Mouse (Mus musculus): ENCODE data around the gene Itih2. TPM values are rescaled to one million over a fixed set of nuclear protein-coding genes. Genes with fewer than 3 reads are reported as not detected.

The Itih2 gene
- polyA plus RNA-seq, 1 experiment from 2014 or later = 2.0 TPM

DNA sequence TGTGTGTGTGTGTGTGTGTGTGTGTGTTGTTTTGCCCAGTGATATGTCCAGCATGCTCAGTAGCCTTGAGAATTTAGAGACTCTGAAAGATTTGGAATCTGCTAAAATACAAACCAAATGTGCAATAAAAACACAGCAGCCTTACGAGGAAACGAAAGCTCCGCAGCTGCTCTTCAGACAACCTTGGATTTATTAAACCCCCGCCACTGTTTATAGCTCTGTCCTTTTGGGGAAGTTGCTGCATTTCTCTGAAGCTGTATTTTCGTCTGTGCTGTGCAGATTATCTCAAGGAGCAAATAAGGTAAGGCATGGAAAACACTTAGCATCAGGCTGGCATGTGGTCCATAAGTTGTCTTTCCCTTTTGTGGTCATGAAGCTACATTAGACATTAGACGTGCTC is 14.3 kb upstream of the Itih2 start:
- no peaks in the 10 kb centered on the region for H3K36me3 ChIP-seq (ENCODE audit: insufficient read depth, low read length)
- no peak for ATAC-seq (ENCODE audit: low FRiP score, low TSS enrichment)
- WGBS = 37% methylated on average over 6 of the region's 6 CpGs
- H3K27ac ChIP-seq (ENCODE audit: low read length) = no peak overlapping the region
- no peaks in the 10 kb centered on the region for H3K9me3 ChIP-seq (ENCODE audit: low read length)
- H3K4me3 ChIP-seq (ENCODE audit: low read length) = no peak overlapping the region
- H3K4me2 ChIP-seq (replicated peaks; ENCODE audit: low read depth, low read length) = no peak overlapping the region
- H3K27me3 ChIP-seq (ENCODE audit: insufficient read depth, low read length) = no peaks in the 10 kb centered on the region
- no peaks in the 10 kb centered on the region for H3K4me1 ChIP-seq (ENCODE audit: insufficient read depth, low read length)
- no peak overlapping the region for H3K9ac ChIP-seq (replicated peaks; ENCODE audit: low read length)

DNA sequence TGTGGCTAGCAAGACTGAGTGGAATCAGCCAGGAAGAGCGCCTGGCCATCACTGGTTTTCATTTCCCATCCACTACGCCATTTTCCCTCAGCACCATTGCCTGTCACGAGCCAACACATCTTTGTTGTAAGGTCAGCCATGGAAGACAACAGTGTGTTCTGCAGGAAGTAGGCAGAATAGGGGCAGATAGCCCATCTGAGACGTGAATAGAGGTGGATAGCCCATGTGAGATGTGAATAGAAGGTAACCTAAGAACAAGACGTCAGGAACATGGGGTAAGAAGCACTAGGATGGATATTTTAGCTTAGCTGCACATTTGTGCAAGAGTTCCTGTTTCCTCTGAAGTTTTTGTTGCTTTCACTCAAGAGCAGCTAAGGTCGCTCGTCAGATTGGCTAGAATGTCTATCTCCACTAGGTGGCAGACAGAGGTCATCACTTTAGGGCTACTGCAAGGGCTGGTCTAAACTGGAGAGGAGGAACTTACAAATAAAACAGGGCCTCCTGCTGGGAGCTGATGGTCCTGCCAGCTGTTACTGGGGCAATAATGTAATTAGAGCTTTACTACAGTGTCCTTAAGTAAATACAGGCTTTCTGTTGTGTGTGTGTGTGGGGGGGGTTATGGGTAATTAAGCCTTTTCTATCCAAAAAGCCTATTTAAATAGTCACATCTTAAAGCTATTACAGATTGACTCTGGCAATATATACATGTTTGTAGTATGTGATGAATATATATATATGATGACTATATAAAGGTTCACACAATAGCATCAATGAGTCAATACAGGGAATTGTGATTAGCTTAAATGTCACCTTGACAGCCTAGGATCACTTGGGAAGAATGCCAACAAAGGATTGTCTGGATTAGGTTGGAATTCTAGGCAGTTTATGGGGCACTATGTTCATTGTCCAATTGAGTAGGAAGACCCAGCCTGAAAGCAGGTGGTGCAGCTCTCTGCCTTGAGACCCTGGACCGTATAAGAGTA is 11.6 kb upstream of the Itih2 start:
- Histone ChIP-seq H3K4me1 (ENCODE audit: insufficient read depth, low read length) (no peaks in the 10 kb centered on the region), H3K4me3 (ENCODE audit: low read length) (no peak overlapping the region)

DNA sequence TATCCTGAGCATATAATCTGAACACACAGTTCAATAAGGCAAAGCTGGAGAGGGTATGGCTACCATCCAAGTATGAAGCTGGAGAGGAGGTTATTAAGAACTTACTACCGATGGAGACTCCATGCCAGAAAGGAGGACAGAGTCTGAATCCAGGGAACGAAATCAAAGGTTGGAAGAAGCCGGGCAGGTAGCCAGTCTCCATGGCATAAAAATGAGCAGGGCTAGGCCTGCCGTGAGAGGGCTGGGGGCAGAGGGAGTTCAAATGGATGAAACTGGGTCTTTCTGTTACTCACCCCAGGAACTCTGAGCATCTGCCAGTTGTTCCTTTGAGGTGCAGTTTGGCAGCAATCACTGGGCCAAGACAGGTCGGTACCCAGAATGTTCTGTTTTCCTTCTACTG is 9.3 kb upstream of the Itih2 start:
- no peak for ATAC-seq (ENCODE audit: low FRiP score, low TSS enrichment)
- no peaks in the 10 kb centered on the region for H3K4me1 ChIP-seq (ENCODE audit: insufficient read depth, low read length)
- H3K9ac ChIP-seq (replicated peaks; ENCODE audit: low read length) = no peak overlapping the region
- H3K4me3 ChIP-seq (ENCODE audit: low read length) = no peak overlapping the region
- H3K27ac ChIP-seq (ENCODE audit: low read length) = no peak overlapping the region
- no peaks in the 10 kb centered on the region for H3K27me3 ChIP-seq (ENCODE audit: insufficient read depth, low read length)
- no peaks in the 10 kb centered on the region for H3K9me3 ChIP-seq (ENCODE audit: low read length)
- WGBS = 73% methylated on average over 5 of the region's 5 CpGs
- H3K36me3 ChIP-seq (ENCODE audit: insufficient read depth, low read length) = no peaks in the 10 kb centered on the region
- no peak overlapping the region for H3K4me2 ChIP-seq (replicated peaks; ENCODE audit: low read depth, low read length)

More for the DNA sequence above, 11.6 kb upstream of the Itih2 start:
- H3K27ac ChIP-seq (ENCODE audit: low read length) = no peak overlapping the region
- ATAC-seq (ENCODE audit: low FRiP score, low TSS enrichment) = peak; percentile 84
- 33% methylated on average over 8 of the region's 8 CpGs for WGBS
- no peak overlapping the region for H3K9ac ChIP-seq (replicated peaks; ENCODE audit: low read length)
- H3K4me2 ChIP-seq (replicated peaks; ENCODE audit: low read depth, low read length) = no peak overlapping the region
- no peaks in the 10 kb centered on the region for H3K9me3 ChIP-seq (ENCODE audit: low read length)
- no peaks in the 10 kb centered on the region for H3K27me3 ChIP-seq (ENCODE audit: insufficient read depth, low read length)
- no peaks in the 10 kb centered on the region for H3K36me3 ChIP-seq (ENCODE audit: insufficient read depth, low read length)

DNA sequence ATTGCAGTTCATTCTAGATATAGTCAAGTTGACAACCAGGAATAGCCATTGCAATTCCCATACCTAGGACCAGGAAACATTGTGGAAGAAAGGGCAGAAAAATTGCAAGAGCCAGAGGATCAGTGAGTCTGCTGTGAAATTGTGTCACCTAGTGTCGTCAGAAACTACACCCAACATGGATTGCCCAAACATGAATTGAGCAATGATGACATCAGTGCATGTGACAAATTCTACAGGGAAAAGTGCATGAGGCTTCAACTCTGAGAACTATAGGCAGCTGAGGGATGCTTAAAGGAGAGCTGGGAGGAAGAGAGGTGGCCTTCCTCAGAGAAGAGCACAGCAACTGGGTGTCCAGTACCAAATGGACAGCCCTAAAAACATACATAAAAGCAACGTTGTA is 6.1 kb upstream of the Itih2 start:
- ATAC-seq (ENCODE audit: low FRiP score, low TSS enrichment) = no peak
- no peak overlapping the region for H3K9ac ChIP-seq (replicated peaks; ENCODE audit: low read length)
- H3K4me2 ChIP-seq (replicated peaks; ENCODE audit: low read depth, low read length) = no peak overlapping the region
- 81% methylated on average over 2 of the region's 2 CpGs for WGBS
- no peak overlapping the region for H3K4me3 ChIP-seq (ENCODE audit: low read length)
- no peaks in the 10 kb centered on the region for H3K36me3 ChIP-seq (ENCODE audit: insufficient read depth, low read length)
- H3K9me3 ChIP-seq (ENCODE audit: low read length) = no peaks in the 10 kb centered on the region
- H3K27me3 ChIP-seq (ENCODE audit: insufficient read depth, low read length) = no peaks in the 10 kb centered on the region
- H3K27ac ChIP-seq (ENCODE audit: low read length) = no peak overlapping the region
- H3K4me1 ChIP-seq (ENCODE audit: insufficient read depth, low read length) = no peaks in the 10 kb centered on the region

DNA sequence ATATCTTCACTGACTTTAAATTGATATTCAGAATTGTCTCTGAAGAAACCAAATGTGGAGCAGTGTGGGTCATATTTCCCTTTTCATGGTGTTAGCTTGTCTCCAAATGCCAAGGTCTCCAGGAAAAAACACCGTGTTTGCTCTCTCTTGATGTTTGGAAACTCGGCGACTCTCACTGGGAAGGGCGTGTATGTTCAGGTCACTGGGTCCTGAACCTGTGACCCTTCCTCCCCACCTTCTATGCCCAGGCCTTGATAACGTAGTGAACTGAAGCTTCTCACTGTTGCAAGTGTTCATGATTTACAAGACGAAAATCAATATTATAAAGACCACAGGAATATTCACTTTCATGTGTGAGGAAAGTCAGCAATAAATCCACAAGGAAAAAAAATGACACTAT is 2.7 kb upstream of the Itih2 start:
- no peaks in the 10 kb centered on the region for H3K27me3 ChIP-seq (ENCODE audit: insufficient read depth, low read length)
- H3K27ac ChIP-seq (ENCODE audit: low read length) = no peak overlapping the region
- no peak overlapping the region for H3K4me3 ChIP-seq (ENCODE audit: low read length)
- H3K9ac ChIP-seq (replicated peaks; ENCODE audit: low read length) = no peak overlapping the region
- no peak for ATAC-seq (ENCODE audit: low FRiP score, low TSS enrichment)
- no peaks in the 10 kb centered on the region for H3K36me3 ChIP-seq (ENCODE audit: insufficient read depth, low read length)
- H3K9me3 ChIP-seq (ENCODE audit: low read length) = no peaks in the 10 kb centered on the region
- peaks cover 6% of the 10 kb centered on the region; the same call in 1 of the 2 replicates for H3K4me1 ChIP-seq (ENCODE audit: insufficient read depth, low read length)
- 37% methylated on average over 6 of the region's 6 CpGs for WGBS
- H3K4me2 ChIP-seq (replicated peaks; ENCODE audit: low read depth, low read length) = no peak overlapping the region

DNA sequence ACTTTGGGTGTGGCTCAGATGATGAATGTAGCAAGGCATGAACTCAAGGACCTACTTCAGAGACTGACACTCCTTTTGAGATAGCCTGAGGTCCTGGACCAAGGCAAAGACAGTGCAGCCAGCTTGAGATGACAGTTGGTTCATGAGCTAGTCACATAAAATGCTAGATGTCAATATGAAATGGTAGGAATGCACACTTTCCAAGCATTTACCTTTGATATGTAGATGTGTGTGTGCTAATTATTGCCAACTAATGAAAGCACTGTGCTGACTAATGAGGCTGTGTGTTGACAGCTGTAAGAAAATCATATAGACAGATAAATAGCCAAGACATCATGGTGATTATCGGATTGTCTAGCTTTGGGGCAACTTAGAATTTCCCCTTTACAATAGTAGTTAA is 932 bp upstream of the Itih2 start:
- Histone ChIP-seq H3K27me3 (ENCODE audit: insufficient read depth, low read length) (no peaks in the 10 kb centered on the region), H3K9me3 (ENCODE audit: low read length) (no peaks in the 10 kb centered on the region), H3K4me1 (ENCODE audit: insufficient read depth, low read length) (peaks cover 6% of the 10 kb centered on the region; the same call in 1 of the 2 replicates), H3K9ac (replicated peaks; ENCODE audit: low read length) (no peak overlapping the region), H3K27ac (ENCODE audit: low read length) (no peak overlapping the region), H3K4me2 (replicated peaks; ENCODE audit: low read depth, low read length) (no peak overlapping the region), H3K36me3 (ENCODE audit: insufficient read depth, low read length) (no peaks in the 10 kb centered on the region), H3K4me3 (ENCODE audit: low read length) (no peak overlapping the region)
- WGBS = 92% methylated on average over 1 of the region's 1 CpGs
- ATAC-seq (ENCODE audit: low FRiP score, low TSS enrichment) = no peak

DNA sequence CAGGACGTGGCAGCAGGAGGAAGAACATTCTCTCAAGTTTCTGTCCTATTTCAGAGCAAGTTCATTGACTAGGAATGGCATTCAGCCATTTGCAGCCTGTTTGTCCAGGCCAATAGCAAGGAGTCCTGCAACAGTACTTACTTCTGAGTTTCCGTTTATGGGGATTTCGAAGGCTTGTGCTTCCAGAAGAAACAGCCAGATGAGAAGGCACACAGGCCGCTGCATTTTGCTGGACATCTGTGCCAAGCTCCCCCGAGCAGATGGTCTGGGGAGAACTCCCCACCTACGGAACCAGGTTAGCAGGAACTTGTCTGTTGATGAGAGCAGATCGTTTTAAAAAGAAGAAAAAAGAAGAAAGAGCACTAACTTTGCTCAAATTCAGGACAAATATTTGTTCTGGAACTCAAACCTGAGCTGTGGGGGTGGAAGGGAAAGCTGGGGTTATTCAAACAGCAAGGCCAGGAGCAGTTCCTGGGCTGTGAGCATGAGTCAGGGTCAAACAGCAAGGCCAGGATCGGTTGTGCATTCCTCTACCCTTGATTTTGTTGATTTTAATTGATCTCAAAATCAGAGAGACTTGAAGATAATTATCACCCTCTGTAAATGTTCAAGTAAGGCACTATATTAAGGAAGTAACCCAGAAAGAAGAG is 730 bp downstream of the Itih2 start:
- Histone ChIP-seq H3K27me3 (ENCODE audit: insufficient read depth, low read length) (no peaks in the 10 kb centered on the region), H3K4me3 (ENCODE audit: low read length) (no peak overlapping the region), H3K4me2 (replicated peaks; ENCODE audit: low read depth, low read length) (no peak overlapping the region), H3K9ac (replicated peaks; ENCODE audit: low read length) (no peak overlapping the region; the same call in 1 of the 2 replicates), H3K9me3 (ENCODE audit: low read length) (no peaks in the 10 kb centered on the region), H3K4me1 (ENCODE audit: insufficient read depth, low read length) (peaks cover 6% of the 10 kb centered on the region; the same call in 1 of the 2 replicates), H3K36me3 (ENCODE audit: insufficient read depth, low read length) (no peaks in the 10 kb centered on the region), H3K27ac (ENCODE audit: low read length) (0 out of 2 replicates have a peak overlapping the region, but pooled peaks have one; percentile 36)
- WGBS = 13% methylated on average over 8 of the region's 8 CpGs
- no peak for ATAC-seq (ENCODE audit: low FRiP score, low TSS enrichment)

DNA sequence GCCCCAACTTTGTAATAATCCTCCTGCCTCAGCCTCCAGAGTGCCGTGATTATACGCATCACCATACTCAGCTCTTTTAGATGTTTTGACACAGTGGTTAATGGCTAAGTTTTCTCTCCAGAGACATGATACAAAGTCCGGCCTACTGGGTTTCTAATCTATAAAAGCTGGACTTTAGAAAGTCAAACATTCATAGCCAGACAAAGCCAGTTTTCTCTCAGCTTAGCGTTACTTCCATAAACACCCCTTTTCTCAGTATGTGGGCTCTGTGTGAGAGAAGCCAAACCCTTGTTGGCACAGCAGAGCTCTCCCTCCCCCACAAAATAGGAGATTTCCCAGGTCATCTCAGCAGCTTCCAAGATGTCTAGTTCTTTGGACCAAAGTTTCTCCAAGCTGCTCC is 2.6 kb downstream of the Itih2 start:
- ATAC-seq (ENCODE audit: low FRiP score, low TSS enrichment) = no peak
- Histone ChIP-seq H3K9ac (replicated peaks; ENCODE audit: low read length) (no peak overlapping the region), H3K4me1 (ENCODE audit: insufficient read depth, low read length) (peaks cover 6% of the 10 kb centered on the region; the same call in 1 of the 2 replicates), H3K36me3 (ENCODE audit: insufficient read depth, low read length) (no peaks in the 10 kb centered on the region), H3K4me3 (ENCODE audit: low read length) (no peak overlapping the region), H3K4me2 (replicated peaks; ENCODE audit: low read depth, low read length) (no peak overlapping the region), H3K9me3 (ENCODE audit: low read length) (no peaks in the 10 kb centered on the region), H3K27me3 (ENCODE audit: insufficient read depth, low read length) (no peaks in the 10 kb centered on the region), H3K27ac (ENCODE audit: low read length) (no peak overlapping the region)
- WGBS = 88% methylated on average over 4 of the region's 4 CpGs

DNA sequence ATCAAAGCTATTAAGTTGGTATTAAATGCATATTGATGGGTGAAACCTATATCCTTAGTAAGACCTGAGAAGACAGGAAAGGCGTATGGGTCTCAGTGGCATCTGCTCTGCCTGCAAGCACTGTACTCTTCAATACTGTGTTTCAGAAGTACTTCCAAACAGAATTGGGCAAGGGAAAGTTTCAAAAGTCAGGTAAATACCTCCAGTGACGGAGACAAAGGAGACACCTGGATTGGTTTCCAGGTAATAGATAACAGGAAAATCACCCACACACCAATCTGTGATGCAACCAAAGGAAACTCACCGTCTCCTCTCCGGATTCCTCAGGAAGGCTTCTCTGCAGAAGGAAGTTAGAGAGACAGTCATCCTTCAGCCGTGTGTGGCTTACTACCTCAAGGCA is 3.7 kb downstream of the Itih2 start:
- no peaks in the 10 kb centered on the region for H3K36me3 ChIP-seq (ENCODE audit: insufficient read depth, low read length)
- 88% methylated on average over 5 of the region's 5 CpGs for WGBS
- H3K27me3 ChIP-seq (ENCODE audit: insufficient read depth, low read length) = no peaks in the 10 kb centered on the region
- peaks cover 6% of the 10 kb centered on the region; the same call in 1 of the 2 replicates for H3K4me1 ChIP-seq (ENCODE audit: insufficient read depth, low read length)
- H3K9ac ChIP-seq (replicated peaks; ENCODE audit: low read length) = no peak overlapping the region
- no peak overlapping the region for H3K4me2 ChIP-seq (replicated peaks; ENCODE audit: low read depth, low read length)
- H3K4me3 ChIP-seq (ENCODE audit: low read length) = no peak overlapping the region
- no peak overlapping the region for H3K27ac ChIP-seq (ENCODE audit: low read length)
- no peaks in the 10 kb centered on the region for H3K9me3 ChIP-seq (ENCODE audit: low read length)
- ATAC-seq (ENCODE audit: low FRiP score, low TSS enrichment) = no peak

DNA sequence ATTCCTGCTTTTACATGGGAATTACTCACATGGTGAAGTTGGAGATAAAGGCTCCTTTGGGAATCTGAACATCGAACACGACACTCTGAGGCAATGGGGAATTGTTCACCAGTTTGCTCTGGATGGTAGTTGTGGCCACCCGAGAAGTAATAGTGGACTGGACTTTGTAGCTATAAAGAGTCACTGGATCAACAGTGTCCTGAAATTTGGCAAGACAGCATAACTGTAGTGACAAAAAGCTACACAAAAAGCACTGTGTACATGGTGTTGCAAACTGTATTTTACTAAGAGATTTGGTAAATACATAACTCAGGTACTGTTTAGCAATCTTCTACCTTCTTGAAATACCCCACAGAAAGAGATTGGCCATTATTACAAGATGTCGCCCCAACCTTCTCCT is 5.1 kb downstream of the Itih2 start:
- no peak for ATAC-seq (ENCODE audit: low FRiP score, low TSS enrichment)
- no peaks in the 10 kb centered on the region for H3K36me3 ChIP-seq (ENCODE audit: insufficient read depth, low read length)
- no peak overlapping the region for H3K4me3 ChIP-seq (ENCODE audit: low read length)
- no peaks in the 10 kb centered on the region for H3K9me3 ChIP-seq (ENCODE audit: low read length)
- 81% methylated on average over 4 of the region's 4 CpGs for WGBS
- H3K9ac ChIP-seq (replicated peaks; ENCODE audit: low read length) = no peak overlapping the region
- peaks cover 6% of the 10 kb centered on the region; the same call in 1 of the 2 replicates for H3K4me1 ChIP-seq (ENCODE audit: insufficient read depth, low read length)
- H3K27me3 ChIP-seq (ENCODE audit: insufficient read depth, low read length) = no peaks in the 10 kb centered on the region
- H3K4me2 ChIP-seq (replicated peaks; ENCODE audit: low read depth, low read length) = no peak overlapping the region
- no peak overlapping the region for H3K27ac ChIP-seq (ENCODE audit: low read length)
